Mouse (Mus musculus) gonadal fat pad, adult 2 months (tissue): ENCODE data around the gene Vps45. TPM values are rescaled to one million over a fixed set of nuclear protein-coding genes. Genes with fewer than 3 reads are reported as not detected.

Experiments used
- DNase-seq: peaks from one replicate; pipeline ENCODE4 v3.0.0-alpha.2; 2012; ENCODE audit warnings: low read depth
- polyA plus RNA-seq: library from polyadenylated mRNA; depleted of rRNA; stranded (reverse); fragments of >200 nt; gene quantifications from 2 replicates; pipeline ENCODE4 v1.2.3, GENCODE M21; 2012

The Vps45 gene
- polyA plus RNA-seq, 1 experiment: 12.2 TPM

- DNase-seq: no peak
Measured at GRCm38 (mm10) chr3:96038156-96038555, 20.1 kb downstream of the Vps45 start.

GRCm38 (mm10) chr3:96036796-96037195, 21.5 kb downstream of the Vps45 start:
- DNase-seq: no peak

GRCm38 (mm10) chr3:96033046-96033445, 25.2 kb downstream of the Vps45 start:
- no peak for DNase-seq

- no peak for DNase-seq
Measured at GRCm38 (mm10) chr3:96032652-96033017, 25.6 kb downstream of the Vps45 start.

- DNase-seq: no peak
Measured at GRCm38 (mm10) chr3:96031991-96032651, 26.1 kb downstream of the Vps45 start.

GRCm38 (mm10) chr3:96029766-96030165, 28.5 kb downstream of the Vps45 start:
- no peak for DNase-seq

- no peak for DNase-seq
Measured at GRCm38 (mm10) chr3:96029336-96029735, 28.9 kb downstream of the Vps45 start.

- DNase-seq: no peak
Measured at GRCm38 (mm10) chr3:96027875-96028274, 30.4 kb downstream of the Vps45 start.

GRCm38 (mm10) chr3:96027145-96027544, 31.1 kb downstream of the Vps45 start:
- no peak for DNase-seq

- DNase-seq: no peak
Measured at GRCm38 (mm10) chr3:96021421-96022128, 36.7 kb downstream of the Vps45 start.

- no peak for DNase-seq
Measured at GRCm38 (mm10) chr3:96020735-96021134, 37.5 kb downstream of the Vps45 start.

- DNase-seq: no peak
Measured at GRCm38 (mm10) chr3:96017461-96017860, 40.8 kb downstream of the Vps45 start.

- DNase-seq: no peak
Measured at GRCm38 (mm10) chr3:96016257-96016889, 41.9 kb downstream of the Vps45 start.

- DNase-seq: no peak
Measured at GRCm38 (mm10) chr3:96015681-96016080, 42.6 kb downstream of the Vps45 start.

- DNase-seq: no peak
Measured at GRCm38 (mm10) chr3:96012805-96013204, 45.5 kb downstream of the Vps45 start.

- no peak for DNase-seq
Measured at GRCm38 (mm10) chr3:96008463-96008862, 49.8 kb downstream of the Vps45 start.

GRCm38 (mm10) chr3:96001560-96001959, 56.7 kb downstream of the Vps45 start:
- DNase-seq: no peak

GRCm38 (mm10) chr3:96000921-96001501, 57.3 kb downstream of the Vps45 start:
- DNase-seq: no peak

- DNase-seq: no peak
Measured at GRCm38 (mm10) chr3:96000080-96000632, 58.1 kb downstream of the Vps45 start.

GRCm38 (mm10) chr3:95999308-96000079, 58.8 kb downstream of the Vps45 start:
- no peak for DNase-seq

- DNase-seq: no peak
Measured at GRCm38 (mm10) chr3:95997203-95997721, 61.0 kb downstream of the Vps45 start.
